Mouse (Mus musculus) heart, adult 2 months (tissue): Measurements from ENCODE around the gene Tgfbr3l. TPM values are rescaled to one million over a fixed set of nuclear protein-coding genes. Genes with fewer than 3 reads are reported as not detected.
"Not testable (repeated sequence)": the region's sequence is repeated elsewhere in the genome, so short reads cannot be mapped to it uniquely, and the experiment has no call there.

ENCODE experiments used
- DNase-seq, 2 experiments: peaks; one replicate each; pipeline ENCODE4 v3.0.0; 2021
- H3K27ac ChIP-seq: fragments of 200-600 bp; 2 replicates; pipeline ENCODE4 v1.8.1; 2022
- H3K27me3 ChIP-seq: fragments of 200-500 bp; 2 replicates; pipeline ENCODE4 v1.6.1; 2012; ENCODE audit warnings: mild to moderate bottlenecking, low read length, inconsistent platforms, mixed read lengths; ENCODE audit not compliant: control insufficient read depth, insufficient read depth
- H3K36me3 ChIP-seq: fragments of 200-500 bp; 2 replicates; pipeline ENCODE4 v1.6.1; 2012; ENCODE audit warnings: low read length, inconsistent platforms; ENCODE audit not compliant: control insufficient read depth, insufficient read depth
- H3K4me1 ChIP-seq: fragments of 200-500 bp; 2 replicates; pipeline ENCODE4 v1.6.1; 2011; ENCODE audit warnings: low read length; ENCODE audit not compliant: control insufficient read depth, insufficient read depth
- H3K4me3 ChIP-seq: fragments of 200-600 bp; 2 replicates; pipeline ENCODE4 v1.8.1; 2022
- H3K79me2 ChIP-seq: fragments of 200-500 bp; replicated peaks from 2 replicates; pipeline ENCODE4 v1.6.1; 2012; ENCODE audit warnings: mild to moderate bottlenecking, inconsistent platforms, low read length, moderate library complexity, mixed read lengths; ENCODE audit not compliant: control insufficient read depth, insufficient read depth
- H3K9ac ChIP-seq: fragments of 200-500 bp; 2 replicates; pipeline ENCODE4 v1.6.1; 2012; ENCODE audit warnings: low read depth, mild to moderate bottlenecking, control low read depth, inconsistent platforms, low read length, mixed read lengths
- CTCF ChIP-seq: fragments of 200-600 bp; IDR thresholded peaks from 2 replicates; pipeline ENCODE4 v1.8.1; 2022; ENCODE audit warnings: antibody characterized with exemption, mild to moderate bottlenecking, moderate library complexity
- EP300 ChIP-seq: fragments of 200-500 bp; IDR thresholded peaks from 2 replicates; pipeline ENCODE4 v1.6.1; 2011; ENCODE audit warnings: low read depth, low read length, control low read depth; ENCODE audit not compliant: insufficient read depth
- POLR2A ChIP-seq: fragments of 200-500 bp; IDR thresholded peaks from 2 replicates; pipeline ENCODE4 v1.6.1; 2011; ENCODE audit warnings: mild to moderate bottlenecking, low read depth, low read length, control low read depth; ENCODE audit not compliant: insufficient read depth
- WGBS: fragments of 180-500 bp; shearing (Covaris S2); methylation state at CpG from one replicate; pipeline ENCODE4 v1.1.7; 2018; 5-methylcytosine and 5-hydroxymethylcytosine counted together
- intact Hi-C: fragments of 180-260 bp; cut with DNase I; formaldehyde crosslinking; loops from one replicate; pipeline ENCODE4 v1.15.1; 2025
- polyA plus RNA-seq: library from polyadenylated mRNA; depleted of rRNA; stranded (reverse); fragments of >200 nt; gene quantifications from 2 replicates; pipeline ENCODE4 v1.2.3, GENCODE M21; 2012
- total RNA-seq, 2 experiments: library from RNA; stranded (reverse); gene quantifications; 2 replicates each; pipeline ENCODE4 v1.2.3; 2021

Gene Tgfbr3l
- total and polyA plus RNA-seq, 3 experiments = 2.7 to 10.0 (median 3.8) TPM

DNA sequence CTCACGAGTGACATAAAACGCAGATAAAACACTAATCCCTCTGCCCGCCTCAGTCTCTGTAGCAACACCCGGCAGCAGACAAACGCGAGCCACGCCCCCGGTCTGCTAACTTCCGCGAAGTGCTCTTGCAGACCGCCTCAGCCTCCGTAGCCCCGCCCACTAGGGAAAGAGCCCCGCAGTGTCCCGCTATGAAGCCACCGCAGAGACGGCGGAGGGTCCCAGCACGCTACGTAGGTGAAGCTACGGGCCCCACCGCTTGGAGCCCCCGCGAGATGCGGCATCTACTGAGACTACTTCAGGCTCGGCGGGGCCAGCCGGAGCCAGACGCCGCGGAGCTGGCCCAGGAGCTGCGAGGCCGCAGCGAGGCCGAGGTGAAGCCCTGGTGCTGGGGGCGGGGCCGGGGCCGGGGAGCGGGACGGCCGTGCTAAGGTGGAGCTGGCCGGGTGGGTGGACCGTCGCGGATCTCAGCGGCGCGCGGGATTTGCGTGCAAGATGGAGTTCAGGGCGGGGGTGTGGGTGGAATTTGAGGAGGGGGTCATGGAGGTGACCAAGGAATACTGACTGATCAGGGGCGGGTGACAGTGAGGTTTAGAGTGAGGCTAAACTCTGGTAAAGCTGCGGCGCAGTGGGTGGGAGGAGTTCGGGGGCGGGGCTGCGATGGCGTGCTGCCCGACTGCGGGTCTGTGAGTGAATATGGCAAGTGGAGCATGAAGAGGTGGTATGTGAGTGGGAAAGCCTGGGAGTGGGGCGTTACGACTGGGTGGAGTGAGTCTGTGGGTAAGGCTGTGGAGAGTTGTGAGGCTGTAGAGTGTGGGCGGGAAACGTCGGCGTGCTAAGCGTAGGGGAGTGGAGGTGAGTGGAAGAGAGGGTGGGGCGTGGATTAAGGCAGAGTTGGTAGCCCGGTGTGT, 5.2 kb downstream of the Tgfbr3l start, which contains the start of gene Snapc2:
Gene Snapc2 (plus strand): TSS at position 147 of the 908 bp plus-strand sequence.
- Histone ChIP-seq H3K36me3 (no peaks in the 10 kb centered on the region), H3K4me3 (peak within 1 kb of the TSS; percentile 88), H3K27ac (peak within 1 kb of the TSS; percentile 86), H3K27me3 (no peaks in the 10 kb centered on the region), H3K9ac (peak within 1 kb of the TSS; percentile 91), H3K79me2 (0 out of 2 replicates have a peak, but pooled peaks cover 2% of the 10 kb centered on the region), H3K4me1 (peaks cover 5% of the 10 kb centered on the region)
- intact Hi-C loops = loop anchor here (1.0 to 5.0 kb wide), 5 partner anchors 14 to 340 kb away; no protein-coding TSS in a partner anchor
- peak; percentile 97 to 98 for DNase-seq
- TF ChIP-seq CTCF (no peak), EP300 (0 out of 2 replicates have a peak, but pooled peaks have one; percentile 25), POLR2A (peak; percentile 65)
- WGBS = under 1% methylated on average over 69 of the region's 69 CpGs

- WGBS = 70% methylated on average over 6 of the region's 6 CpGs
- Histone ChIP-seq H3K79me2 (0 out of 2 replicates have a peak, but pooled peaks cover 2% of the 10 kb centered on the region), H3K27me3 (no peaks in the 10 kb centered on the region), H3K4me1 (peaks cover 5% of the 10 kb centered on the region), H3K4me3 (no peak overlapping the region; the same call in 1 of the 2 replicates), H3K27ac (no peak overlapping the region; the same call in 1 of the 2 replicates), H3K9ac (no peak overlapping the region), H3K36me3 (no peaks in the 10 kb centered on the region)
- TF ChIP-seq EP300 (no peak), POLR2A (no peak), CTCF (peak; percentile 65)
- intact Hi-C loops = loop anchor here (5.0 kb wide), 3 partner anchors 62 to 263 kb away; no protein-coding TSS in a partner anchor
- peak in 1 of 2 experiments; percentile 48 for DNase-seq
These were observed 6.0 kb downstream of the Tgfbr3l start for GRCm38 (mm10) chr8:4254001-4254400.

- intact Hi-C loops, H3K4me3 ChIP-seq, H3K27me3 ChIP-seq, DNase-seq, H3K27ac ChIP-seq, H3K9ac ChIP-seq, H3K36me3 ChIP-seq, H3K79me2 ChIP-seq, H3K4me1 ChIP-seq: not testable (repeated sequence)
- 86% methylated on average over 7 of the region's 7 CpGs for WGBS
These were observed 7.5 kb downstream of the Tgfbr3l start for GRCm38 (mm10) chr8:4255471-4255870.

DNA sequence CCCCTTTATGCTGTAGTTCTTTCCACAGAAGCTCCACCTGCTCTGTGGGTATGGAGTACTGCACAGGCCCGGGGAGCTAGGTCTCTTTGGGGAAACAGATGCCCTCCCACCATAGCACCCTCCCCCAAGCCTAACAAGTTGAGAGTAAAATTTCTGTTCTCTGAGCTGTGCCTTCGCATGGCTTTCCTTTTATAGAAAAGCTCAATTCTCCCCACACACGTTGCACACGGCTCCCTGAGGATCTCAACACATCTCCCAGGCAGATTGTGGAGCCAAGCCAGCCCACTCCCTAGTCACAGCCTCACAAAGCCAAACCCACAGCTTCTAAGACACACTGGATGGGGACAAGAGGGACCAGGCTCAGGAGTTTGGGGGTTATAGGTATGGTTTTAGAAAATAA, 8.9 kb downstream of the Tgfbr3l start:
- no peak overlapping the region for H3K27ac ChIP-seq
- no peaks in the 10 kb centered on the region for H3K36me3 ChIP-seq
- intact Hi-C loops = no loop called here
- no peak for TF ChIP-seq EP300
- no peak for TF ChIP-seq CTCF
- no peak for TF ChIP-seq POLR2A
- 37% methylated on average over 4 of the region's 4 CpGs for WGBS
- no peaks in the 10 kb centered on the region for H3K27me3 ChIP-seq
- peaks cover 8% of the 10 kb centered on the region for H3K4me1 ChIP-seq
- H3K79me2 ChIP-seq = 0 out of 2 replicates have a peak, but pooled peaks cover 2% of the 10 kb centered on the region
- no peak for DNase-seq
- H3K4me3 ChIP-seq = no peak overlapping the region
- H3K9ac ChIP-seq = no peak overlapping the region

- Histone ChIP-seq H3K27me3 (no peaks in the 10 kb centered on the region), H3K4me1 (peaks cover 8% of the 10 kb centered on the region), H3K9ac (no peak overlapping the region), H3K27ac (no peak overlapping the region), H3K36me3 (no peaks in the 10 kb centered on the region), H3K4me3 (no peak overlapping the region), H3K79me2 (0 out of 2 replicates have a peak, but pooled peaks cover 2% of the 10 kb centered on the region)
- intact Hi-C loops = no loop called here
- DNase-seq = no peak
- 87% methylated on average over 4 of the region's 4 CpGs for WGBS
- TF ChIP-seq EP300 = no peak
- no peak for TF ChIP-seq POLR2A
- no peak for TF ChIP-seq CTCF
These were observed 9.3 kb downstream of the Tgfbr3l start for GRCm38 (mm10) chr8:4257350-4257749.

DNA sequence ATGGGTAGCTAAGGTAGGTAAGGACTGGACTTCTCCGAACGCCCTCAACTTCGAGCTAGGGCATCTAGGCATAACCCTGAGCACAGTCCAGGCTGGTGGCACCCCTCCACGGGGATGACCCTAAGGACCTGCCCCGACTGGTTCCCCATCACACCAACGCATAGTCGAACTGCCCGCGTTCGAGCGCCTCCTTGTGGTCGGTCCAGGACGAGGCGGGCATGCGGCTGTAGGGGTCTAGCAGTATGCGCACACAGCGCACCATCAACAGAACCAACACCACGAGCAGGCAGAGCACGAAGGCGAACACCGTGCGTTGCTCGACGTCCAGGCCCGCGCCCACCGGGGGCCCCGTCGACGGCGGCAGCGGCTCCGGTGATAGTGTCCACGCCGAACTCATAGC, 10.2 kb downstream of the Tgfbr3l start:
- Histone ChIP-seq H3K79me2 (0 out of 2 replicates have a peak, but pooled peaks cover 2% of the 10 kb centered on the region), H3K4me1 (peaks cover 6% of the 10 kb centered on the region), H3K27ac (no peak overlapping the region), H3K27me3 (no peaks in the 10 kb centered on the region), H3K4me3 (peak overlapping the region; percentile 56), H3K36me3 (no peaks in the 10 kb centered on the region), H3K9ac (peak overlapping the region; percentile 40; the same call in 1 of the 2 replicates)
- peak; percentile 66 to 72 for DNase-seq
- intact Hi-C loops = no loop called here
- TF ChIP-seq CTCF = peak; percentile 83
- TF ChIP-seq EP300 = no peak
- WGBS = 7% methylated on average over 35 of the region's 35 CpGs
